Mouse (Mus musculus) inflammation-experienced regulatory T-cells, adult 6 months (primary cell): Measurements from ENCODE around the gene Acadm. TPM values are rescaled to one million over a fixed set of nuclear protein-coding genes. Genes with fewer than 3 reads are reported as not detected.

Experiments
- ATAC-seq: one replicate; pipeline ENCODE4 v1.8.0; 2017
- polyA plus RNA-seq, 3 experiments: library from polyadenylated mRNA; unstranded; fragments of 100-300 nt; shearing (Covaris generic); gene quantifications; one replicate each; pipeline ENCODE4 v1.2.1; 2017

The Acadm gene
- polyA plus RNA-seq, 3 experiments from 2014 or later: 23.7 to 43.7 (median 40.4) TPM

GRCm38 (mm10) chr3:153901904-153902303 lies 42.5 kb downstream of the Acadm start:
- no peak for ATAC-seq

GRCm38 (mm10) chr3:153897216-153897615 lies 47.2 kb downstream of the Acadm start:
- ATAC-seq: no peak

- ATAC-seq: no peak
Measured at GRCm38 (mm10) chr3:153895454-153895853, 49.0 kb downstream of the Acadm start.

GRCm38 (mm10) chr3:153889188-153889781 lies 55.1 kb downstream of the Acadm start:
- ATAC-seq: no peak

- no peak for ATAC-seq
Measured at GRCm38 (mm10) chr3:153888141-153888540, 56.3 kb downstream of the Acadm start.

- no peak for ATAC-seq
Measured at GRCm38 (mm10) chr3:153886296-153886695, 58.1 kb downstream of the Acadm start.

Other genes with a start within 250 kb of the Acadm start
- 10 to 100 TPM; 39.4 to 85.0 (median 71.2) TPM for gene St6galnac3, start 219.5 kb downstream of the Acadm start, polyA plus RNA-seq
- gene Asb17, start 100.4 kb downstream of the Acadm start, polyA plus RNA-seq: not detected
- gene Msh4, start 38.5 kb downstream of the Acadm start, polyA plus RNA-seq: under 1 TPM in 1 of 3 experiments, not detected in 2; 0.19 TPM
- gene Rabggtb, start 31.6 kb downstream of the Acadm start, polyA plus RNA-seq: 10 to 100 TPM; 39.3 to 47.9 (median 45.2) TPM
- gene Slc44a5, start 28.8 kb upstream of the Acadm start, polyA plus RNA-seq: not detected